Mouse (Mus musculus): ENCODE data around the gene Ifna7.
"Not testable (repeated sequence)": the region's sequence is repeated elsewhere in the genome, so short reads cannot be mapped to it uniquely, and the experiment has no call there.

DNA sequence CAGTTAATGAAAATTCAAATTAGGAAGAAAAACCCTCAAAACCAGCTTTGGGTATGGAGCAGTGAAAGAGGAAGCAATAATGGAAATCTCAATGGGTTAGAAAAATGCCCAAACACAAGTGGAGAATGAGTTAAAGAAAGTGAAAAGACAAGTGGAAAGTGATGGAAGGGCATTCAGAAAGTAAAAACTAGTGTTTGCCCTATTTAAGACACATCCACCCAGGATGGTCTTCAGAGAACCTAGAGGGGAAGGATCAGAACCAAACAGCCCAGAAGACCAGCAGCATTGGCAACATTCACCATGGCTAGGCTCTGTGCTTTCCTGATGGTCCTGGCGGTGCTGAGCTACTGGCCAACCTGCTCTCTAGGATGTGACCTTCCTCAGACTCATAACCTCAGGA, 19.2 kb downstream of the Ifna7 start, which contains the start of gene Ifna5:
- TF ChIP-seq POLR2A (IDR thresholded peaks at IDR 0.05; ENCODE audit: borderline replicate concordance, low read depth, low read length); CTCF (IDR thresholded peaks at IDR 0.05; ENCODE audit: low read depth, low read length): not testable (repeated sequence)

All from bone marrow macrophage, adult 2 months (primary cell).